Comparison of ENCODE assay signal across 22 mouse cellular contexts in the genomic region with DNA sequence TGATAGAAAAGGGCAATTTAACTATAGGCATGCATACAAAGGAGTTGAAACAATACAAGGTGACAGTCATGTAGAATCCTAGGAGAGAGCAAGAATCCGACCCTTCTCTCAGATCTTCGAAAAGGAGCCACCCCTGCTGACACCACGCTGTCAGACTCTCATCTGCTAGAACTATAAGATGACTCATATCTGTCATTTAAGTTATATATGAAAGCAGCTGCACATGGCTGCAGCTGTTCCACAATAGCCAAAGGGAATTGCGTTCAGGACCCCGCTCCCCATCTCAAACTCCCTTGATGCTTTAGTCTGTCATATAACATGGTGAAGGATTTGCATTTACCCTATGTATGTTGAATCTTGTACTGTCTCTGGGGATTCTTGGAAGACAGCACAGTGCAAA.
DNase-seq lines count a peak whose midpoint lies in the region; ATAC-seq and TF ChIP-seq lines count a peak whose summit lies in the region.
"Had no signal": no experiment of that assay in that cellular context is flagged by ENCODE, and none has a peak within 500 bp of the region (broad histone marks: within the 10 kb centered on the region; RNA-seq: fewer than 3 reads in every experiment).

No protein-coding gene starts in this region.

- no peak for TF ChIP-seq CTCF in forebrain, postnatal 0 days (IDR thresholded peaks at IDR 0.05; ENCODE audit: low read depth)
- no peak for TF ChIP-seq CTCF in midbrain, postnatal 0 days (IDR thresholded peaks at IDR 0.05)

- H3K36me3 ChIP-seq in forebrain, postnatal 0 days (ENCODE audit: insufficient read depth) = no peaks in the 10 kb centered on the region
- no peaks in the 10 kb centered on the region for H3K36me3 ChIP-seq in forebrain, embryonic 14.5 days (ENCODE audit: control insufficient read depth, insufficient read depth, low read length)
- H3K36me3 ChIP-seq in midbrain, embryonic 13.5 days = no peaks in the 10 kb centered on the region
- no peaks in the 10 kb centered on the region for H3K36me3 ChIP-seq in midbrain, embryonic 14.5 days (ENCODE audit: control insufficient read depth, insufficient read depth, low read length)
- H3K36me3 ChIP-seq in hindbrain, embryonic 12.5 days = no peaks in the 10 kb centered on the region
- no peaks in the 10 kb centered on the region for H3K36me3 ChIP-seq in midbrain, postnatal 0 days (ENCODE audit: insufficient read depth, low read length)
- H3K36me3 ChIP-seq: embryonic facial prominence, embryonic 12.5 days; forebrain, embryonic 10.5 days; limb, embryonic 12.5 days had no signal

- WGBS in forebrain, postnatal 0 days = 71% methylated on average over 5 of the region's 5 CpGs
- 74% methylated on average over 5 of the region's 5 CpGs for WGBS in forebrain, embryonic 14.5 days
- 65% methylated on average over 5 of the region's 5 CpGs for WGBS in midbrain, embryonic 13.5 days
- 51% methylated on average over 5 of the region's 5 CpGs for WGBS in midbrain, embryonic 14.5 days
- 52% methylated on average over 5 of the region's 5 CpGs for WGBS in hindbrain, embryonic 12.5 days
- 57% methylated on average over 5 of the region's 5 CpGs for whole genome bisulfite sequencing in midbrain, postnatal 0 days

- no peaks in the 10 kb centered on the region for H3K9me3 ChIP-seq in forebrain, postnatal 0 days (ENCODE audit: low read length)
- no peaks in the 10 kb centered on the region for H3K9me3 ChIP-seq in forebrain, embryonic 14.5 days (replicated peaks; ENCODE audit: control insufficient read depth, low read length)
- no peaks in the 10 kb centered on the region for H3K9me3 ChIP-seq in midbrain, embryonic 13.5 days
- H3K9me3 ChIP-seq in midbrain, embryonic 14.5 days (ENCODE audit: control insufficient read depth, low read length) = no peaks in the 10 kb centered on the region
- no peaks in the 10 kb centered on the region for H3K9me3 ChIP-seq in hindbrain, embryonic 12.5 days (replicated peaks)
- no peaks in the 10 kb centered on the region for H3K9me3 ChIP-seq in midbrain, postnatal 0 days (ENCODE audit: low read length)
- H3K9me3 ChIP-seq: embryonic facial prominence, embryonic 12.5 days; forebrain, embryonic 10.5 days; limb, embryonic 12.5 days had no signal

- no peaks in the 10 kb centered on the region for H3K27me3 ChIP-seq in forebrain, postnatal 0 days (ENCODE audit: insufficient read depth, low read length)
- H3K27me3 ChIP-seq in forebrain, embryonic 14.5 days (replicated peaks; ENCODE audit: control insufficient read depth, insufficient read depth, low read length) = no peaks in the 10 kb centered on the region
- no peaks in the 10 kb centered on the region for H3K27me3 ChIP-seq in midbrain, embryonic 13.5 days
- H3K27me3 ChIP-seq in midbrain, embryonic 14.5 days (ENCODE audit: control insufficient read depth, insufficient read depth, low read length) = no peaks in the 10 kb centered on the region
- no peaks in the 10 kb centered on the region for H3K27me3 ChIP-seq in hindbrain, embryonic 12.5 days
- H3K27me3 ChIP-seq in midbrain, postnatal 0 days (ENCODE audit: insufficient read depth, low read length) = no peaks in the 10 kb centered on the region
- H3K27me3 ChIP-seq: embryonic facial prominence, embryonic 12.5 days; limb, embryonic 12.5 days; Patski had no signal

- DNase-seq in forebrain, postnatal 0 days = no peak
- no peak for DNase-seq in forebrain, embryonic 14.5 days (ENCODE audit: low spot score)
- no peak for DNase-seq in midbrain, embryonic 14.5 days
- no peak for DNase-seq in midbrain, postnatal 0 days (ENCODE audit: low spot score)
- no peak for DNase-seq in layer of hippocampus, postnatal 36 days
- DNase-seq: adrenal gland, postnatal 10 days; cerebellum, adult 8-10 months; cerebellum, postnatal 25 days; kidney, adult 8-10 months; kidney, postnatal 10 days; layer of hippocampus, adult 9-11 months; thymus, postnatal 4 days had no signal

- no peak overlapping the region for H3K4me2 ChIP-seq in forebrain, postnatal 0 days (ENCODE audit: low read depth)
- no peak overlapping the region for H3K4me2 ChIP-seq in forebrain, embryonic 14.5 days (ENCODE audit: low read length)
- H3K4me2 ChIP-seq in midbrain, embryonic 13.5 days (replicated peaks) = no peak overlapping the region
- no peak overlapping the region for H3K4me2 ChIP-seq in midbrain, embryonic 14.5 days (ENCODE audit: low read length)
- no peak overlapping the region for H3K4me2 ChIP-seq in hindbrain, embryonic 12.5 days (replicated peaks)
- no peak overlapping the region for H3K4me2 ChIP-seq in midbrain, postnatal 0 days (ENCODE audit: low read depth, low read length, poor library complexity, severe bottlenecking)
- H3K4me2 ChIP-seq: embryonic facial prominence, embryonic 12.5 days; limb, embryonic 12.5 days; liver, embryonic 11.5 days had no signal

- no peak overlapping the region for H3K27ac ChIP-seq in forebrain, postnatal 0 days (ENCODE audit: low read depth, low read length)
- H3K27ac ChIP-seq in forebrain, embryonic 14.5 days (ENCODE audit: low read depth, low read length) = no peak overlapping the region
- no peak overlapping the region for H3K27ac ChIP-seq in midbrain, embryonic 13.5 days
- H3K27ac ChIP-seq in midbrain, embryonic 14.5 days (replicated peaks; ENCODE audit: low read depth, low read length) = no peak overlapping the region
- H3K27ac ChIP-seq in hindbrain, embryonic 12.5 days = peak overlapping the region; percentile 30; the same call in 1 of the 2 replicates
- no peak overlapping the region for H3K27ac ChIP-seq in midbrain, postnatal 0 days (ENCODE audit: low read depth, low read length)
- H3K27ac ChIP-seq: embryonic facial prominence, embryonic 12.5 days; forebrain, embryonic 10.5 days; limb, embryonic 12.5 days; macrophage had no signal

- no peak overlapping the region for H3K4me3 ChIP-seq in forebrain, postnatal 0 days (ENCODE audit: low read depth, low read length)
- H3K4me3 ChIP-seq in forebrain, embryonic 14.5 days (ENCODE audit: low read depth, low read length) = no peak overlapping the region
- no peak overlapping the region for H3K4me3 ChIP-seq in midbrain, embryonic 13.5 days (replicated peaks)
- H3K4me3 ChIP-seq in midbrain, embryonic 14.5 days (replicated peaks; ENCODE audit: low read depth, low read length) = no peak overlapping the region
- no peak overlapping the region for H3K4me3 ChIP-seq in hindbrain, embryonic 12.5 days
- H3K4me3 ChIP-seq in midbrain, postnatal 0 days (ENCODE audit: low read depth, low read length) = no peak overlapping the region
- H3K4me3 ChIP-seq: embryonic facial prominence, embryonic 12.5 days; forebrain, embryonic 10.5 days; limb, embryonic 12.5 days had no signal

- ATAC-seq in forebrain, postnatal 0 days = peak; percentile 14; the same call in 1 of the 2 replicates
- no peak for ATAC-seq in forebrain, embryonic 14.5 days
- ATAC-seq in midbrain, embryonic 13.5 days = 0 out of 2 replicates have a peak, but pooled peaks have one; percentile 34
- no peak for ATAC-seq in midbrain, embryonic 14.5 days (ENCODE audit: low FRiP score, low TSS enrichment)
- ATAC-seq in hindbrain, embryonic 12.5 days (ENCODE audit: low FRiP score) = peak; percentile 16; the same call in 1 of the 2 replicates
- peak; percentile 44 for ATAC-seq in midbrain, postnatal 0 days (ENCODE audit: low FRiP score)
- ATAC-seq: forebrain, embryonic 16.5 days; intestine, embryonic 16.5 days; Patski had no signal

- no peaks in the 10 kb centered on the region for H3K4me1 ChIP-seq in forebrain, postnatal 0 days (ENCODE audit: insufficient read depth)
- peaks cover 5% of the 10 kb centered on the region; the same call in 1 of the 2 replicates for H3K4me1 ChIP-seq in forebrain, embryonic 14.5 days (ENCODE audit: control insufficient read depth, insufficient read depth, low read length)
- 0 out of 2 replicates have a peak, but pooled peaks cover 9% of the 10 kb centered on the region for H3K4me1 ChIP-seq in midbrain, embryonic 13.5 days (replicated peaks)
- no peaks in the 10 kb centered on the region for H3K4me1 ChIP-seq in midbrain, embryonic 14.5 days (ENCODE audit: control insufficient read depth, insufficient read depth, low read length)
- H3K4me1 ChIP-seq in hindbrain, embryonic 12.5 days = peaks cover 8% of the 10 kb centered on the region; the same call in 1 of the 2 replicates
- H3K4me1 ChIP-seq in midbrain, postnatal 0 days (ENCODE audit: insufficient read depth, low read length) = no peaks in the 10 kb centered on the region
- H3K4me1 ChIP-seq: embryonic facial prominence, embryonic 12.5 days; limb, embryonic 12.5 days had no signal

- H3K9ac ChIP-seq in forebrain, postnatal 0 days = no peak overlapping the region
- no peak overlapping the region for H3K9ac ChIP-seq in forebrain, embryonic 14.5 days (ENCODE audit: low read length)
- H3K9ac ChIP-seq in midbrain, embryonic 13.5 days (replicated peaks) = no peak overlapping the region
- no peak overlapping the region for H3K9ac ChIP-seq in midbrain, embryonic 14.5 days (replicated peaks; ENCODE audit: low read length)
- H3K9ac ChIP-seq in hindbrain, embryonic 12.5 days = no peak overlapping the region
- H3K9ac ChIP-seq in midbrain, postnatal 0 days (replicated peaks; ENCODE audit: low read length, poor library complexity, severe bottlenecking) = no peak overlapping the region
- H3K9ac ChIP-seq: embryonic facial prominence, embryonic 12.5 days; limb, embryonic 12.5 days had no signal

Comparison
In these comparisons a context has a peak if more than half of its experiments do, and no peak if none do; other contexts are left out.
1. ATAC-seq: peak in forebrain, postnatal 0 days (single experiment), midbrain, embryonic 13.5 days (single experiment), hindbrain, embryonic 12.5 days (single experiment) and midbrain, postnatal 0 days (single experiment); none in forebrain, embryonic 14.5 days (single experiment) and midbrain, embryonic 14.5 days (single experiment).